Mouse (Mus musculus) lung, postnatal 0 days (tissue): ENCODE data around the gene Cxcl3. TPM values are rescaled to one million over a fixed set of nuclear protein-coding genes. Genes with fewer than 3 reads are reported as not detected.

Experiments used
- ATAC-seq: fragments of 200-750 bp; cut with Nextera tagmentation; 2 replicates; pipeline ENCODE4 v1.8.0; 2017; ENCODE audit warnings: moderate library complexity
- DNase-seq: peaks from one replicate; pipeline ENCODE4 v3.0.0-alpha.2; 2016; ENCODE audit warnings: low spot score
- H3K27ac ChIP-seq: fragments of 300-500 bp; sonication (generic); 2 replicates; pipeline ENCODE4 v1.5.1; 2014; ENCODE audit warnings: antibody characterized with exemption, mild to moderate bottlenecking, low read length, mixed read lengths
- H3K27me3 ChIP-seq: fragments of 300-500 bp; sonication (generic); replicated peaks from 2 replicates; pipeline ENCODE4 v1.6.1; 2014; ENCODE audit warnings: low read length, mixed read lengths; ENCODE audit not compliant: insufficient read depth
- H3K36me3 ChIP-seq: fragments of 300-500 bp; sonication (generic); 2 replicates; pipeline ENCODE4 v1.6.1; 2014; ENCODE audit warnings: low read length, mixed read lengths; ENCODE audit not compliant: insufficient read depth
- H3K4me1 ChIP-seq: fragments of 300-500 bp; sonication (generic); 2 replicates; pipeline ENCODE4 v1.6.1; 2014; ENCODE audit warnings: antibody characterized with exemption, low read depth, low read length, mixed read lengths; ENCODE audit not compliant: insufficient read depth
- H3K4me2 ChIP-seq: fragments of 300-500 bp; sonication (generic); replicated peaks from 2 replicates; pipeline ENCODE4 v1.6.1; 2014; ENCODE audit warnings: low read depth, mild to moderate bottlenecking, low read length, moderate library complexity, mixed read lengths
- H3K4me3 ChIP-seq: fragments of 300-500 bp; sonication (generic); 2 replicates; pipeline ENCODE4 v1.5.1; 2014; ENCODE audit warnings: low read depth, low read length
- H3K9ac ChIP-seq: fragments of 300-500 bp; sonication (generic); replicated peaks from 2 replicates; pipeline ENCODE4 v1.6.1; 2014; ENCODE audit warnings: low read depth, mild to moderate bottlenecking
- H3K9me3 ChIP-seq: fragments of 300-500 bp; sonication (generic); 2 replicates; pipeline ENCODE4 v1.6.1; 2016; ENCODE audit warnings: low read length, mixed read lengths
- CTCF ChIP-seq: IDR thresholded peaks from 2 replicates; pipeline ENCODE4 v1.5.1; 2016; ENCODE audit warnings: antibody characterized with exemption, mild to moderate bottlenecking
- EP300 ChIP-seq: IDR thresholded peaks from 2 replicates; pipeline ENCODE4 v1.6.1; 2016; ENCODE audit warnings: antibody characterized with exemption, mild to moderate bottlenecking, control low read depth
- WGBS: fragments of 180-500 bp; shearing (Covaris S2); extraction: QIAGEN DNeasy Blood & Tissue Kit; methylation state at CpG from one replicate; pipeline ENCODE4 v1.1.7; 2014; 5-methylcytosine and 5-hydroxymethylcytosine counted together
- microRNA-seq: library from miRNA; unstranded; fragments of <30 nt; microRNA quantifications from one replicate; pipeline ENCODE4, GENCODE M21; 2016
- polyA plus RNA-seq: library from polyadenylated mRNA; unstranded; fragments of >200 nt; fragmentation: Nextera tagmentation; extraction: Ambion mirVana; gene quantifications from 2 replicates; pipeline ENCODE4 v1.2.1, GENCODE M21; 2015

Gene Cxcl3
- polyA plus RNA-seq, 1 experiment from 2014 or later: 0.42 TPM

- H3K27ac ChIP-seq: no peak overlapping the region
- H3K36me3 ChIP-seq: no peaks in the 10 kb centered on the region
- no peaks in the 10 kb centered on the region for H3K9me3 ChIP-seq
- no peaks in the 10 kb centered on the region for H3K27me3 ChIP-seq
- no peak for DNase-seq
- no peak overlapping the region for H3K9ac ChIP-seq
- WGBS: 55% methylated on average over 5 of the region's 5 CpGs
- TF ChIP-seq CTCF (no peak), EP300 (no peak)
- ATAC-seq: no peak
- H3K4me2 ChIP-seq: no peak overlapping the region
- H3K4me3 ChIP-seq: no peak overlapping the region
- no peaks in the 10 kb centered on the region for H3K4me1 ChIP-seq
These were observed 52.7 kb downstream of the Cxcl3 start for GRCm38 (mm10) chr5:90838582-90838981.

Small RNA genes within 50 kb of the gene (microRNA-seq; reads per million reads assigned to microRNA genes)
- gene Gm24322: not detected

Other genes starting within 250 kb of the Cxcl3 start
- gene 5830473C10Rik, start 225.0 kb upstream of the Cxcl3 start, polyA plus RNA-seq: not detected in 2 replicates
- gene Rassf6, start 145.4 kb upstream of the Cxcl3 start, polyA plus RNA-seq: 6.8 and 8.6 TPM in 2 replicates
- gene Cxcl5, start 26.7 kb upstream of the Cxcl3 start, polyA plus RNA-seq: 0.26 and 9.8 TPM in 2 replicates
- 15.6 and 18.3 TPM in 2 replicates for gene Ppbp, start 17.6 kb upstream of the Cxcl3 start, polyA plus RNA-seq
- 152 and 164 TPM in 2 replicates for gene Pf4, start 13.7 kb upstream of the Cxcl3 start, polyA plus RNA-seq
- gene Cxcl15, start 8.4 kb downstream of the Cxcl3 start, polyA plus RNA-seq: 546 and 609 TPM in 2 replicates
- gene Cxcl1, start 105.1 kb downstream of the Cxcl3 start, polyA plus RNA-seq: 2.1 and 30.8 TPM in 2 replicates
- 0.35 and 8.9 TPM in 2 replicates for gene Cxcl2, start 117.8 kb downstream of the Cxcl3 start, polyA plus RNA-seq
- 39.2 and 41.0 TPM in 2 replicates for gene Mthfd2l, start 145.0 kb downstream of the Cxcl3 start, polyA plus RNA-seq
- gene Epgn, start 241.4 kb downstream of the Cxcl3 start, polyA plus RNA-seq: not detected in 2 replicates